Mouse (Mus musculus) neural tube, embryonic 11.5 days (tissue): Measurements from ENCODE around the gene Cwc25. TPM values are rescaled to one million over a fixed set of nuclear protein-coding genes. Genes with fewer than 3 reads are reported as not detected.

Experiments used
- ATAC-seq: fragments of 200-750 bp; cut with Nextera tagmentation; 2 replicates; pipeline ENCODE4 v1.8.0; 2017; ENCODE audit warnings: moderate number of reproducible peaks, mild to moderate bottlenecking, moderate TSS enrichment, moderate library complexity; ENCODE audit not compliant: insufficient read depth, low FRiP score, low TSS enrichment
- DNase-seq: peaks from one replicate; pipeline ENCODE4 v3.0.0-alpha.2; 2015; ENCODE audit warnings: low spot score
- H3K27ac ChIP-seq: fragments of 300-500 bp; sonication (generic); 2 replicates; pipeline ENCODE4 v1.5.1; 2014; ENCODE audit warnings: low read depth, mild to moderate bottlenecking, low read length
- H3K27me3 ChIP-seq: fragments of 300-500 bp; sonication (generic); 2 replicates; pipeline ENCODE4 v1.6.1; 2014; ENCODE audit warnings: mild to moderate bottlenecking, low read length, mixed read lengths; ENCODE audit not compliant: control insufficient read depth, insufficient read depth
- H3K36me3 ChIP-seq: fragments of 300-500 bp; sonication (generic); 2 replicates; pipeline ENCODE4 v1.6.1; 2014; ENCODE audit warnings: mild to moderate bottlenecking, low read length, moderate library complexity, mixed read lengths; ENCODE audit not compliant: control insufficient read depth, insufficient read depth
- H3K4me1 ChIP-seq: fragments of 300-500 bp; sonication (generic); 2 replicates; pipeline ENCODE4 v1.6.1; 2014; ENCODE audit warnings: low read length, mixed read lengths; ENCODE audit not compliant: control insufficient read depth, insufficient read depth
- H3K4me2 ChIP-seq: fragments of 300-500 bp; sonication (generic); 2 replicates; pipeline ENCODE4 v1.6.1; 2014; ENCODE audit warnings: low read depth, mild to moderate bottlenecking, moderate library complexity
- H3K4me3 ChIP-seq: fragments of 300-500 bp; sonication (generic); 2 replicates; pipeline ENCODE4 v1.5.1; 2014; ENCODE audit warnings: low read depth, low read length
- H3K9ac ChIP-seq: fragments of 300-500 bp; sonication (generic); 2 replicates; pipeline ENCODE4 v1.6.1; 2014; ENCODE audit warnings: mild to moderate bottlenecking, low read length
- H3K9me3 ChIP-seq: fragments of 300-500 bp; sonication (generic); 2 replicates; pipeline ENCODE4 v1.6.1; 2016; ENCODE audit warnings: low read length; ENCODE audit not compliant: control insufficient read depth
- WGBS: fragments of 180-500 bp; shearing (Covaris S2); extraction: QIAGEN DNeasy Blood & Tissue Kit; methylation state at CpG from one replicate; pipeline ENCODE4 v1.1.7; 2014; 5-methylcytosine and 5-hydroxymethylcytosine counted together
- polyA plus RNA-seq: library from polyadenylated mRNA; unstranded; fragments of >200 nt; fragmentation: Nextera tagmentation; extraction: Ambion mirVana; gene quantifications from 2 replicates; pipeline ENCODE4 v1.2.1, GENCODE M21; 2014

Cwc25 gene
- polyA plus RNA-seq, 1 experiment from 2014 or later = 13.7 TPM

- no peak for ATAC-seq
- peaks cover 69% of the 10 kb centered on the region for H3K4me1 ChIP-seq
- no peaks in the 10 kb centered on the region for H3K9me3 ChIP-seq
- H3K4me3 ChIP-seq = no peak overlapping the region
- 68% methylated on average over 7 of the region's 7 CpGs for WGBS
- no peak overlapping the region for H3K4me2 ChIP-seq
- no peak for DNase-seq
- no peak overlapping the region for H3K9ac ChIP-seq
- H3K27ac ChIP-seq = no peak overlapping the region
- H3K36me3 ChIP-seq = no peaks in the 10 kb centered on the region; the same call in 1 of the 2 replicates
- no peaks in the 10 kb centered on the region for H3K27me3 ChIP-seq
Measured at GRCm38 (mm10) chr11:97809235-97810121, 43.1 kb upstream of the Cwc25 start.

- Histone ChIP-seq H3K4me1 (peaks cover 73% of the 10 kb centered on the region), H3K4me3 (no peak overlapping the region), H3K9ac (no peak overlapping the region), H3K27me3 (no peaks in the 10 kb centered on the region), H3K9me3 (no peaks in the 10 kb centered on the region), H3K27ac (0 out of 2 replicates have a peak overlapping the region, but pooled peaks have one; percentile 20), H3K36me3 (no peaks in the 10 kb centered on the region; the same call in 1 of the 2 replicates), H3K4me2 (no peak overlapping the region)
- 44% methylated on average over 5 of the region's 5 CpGs for WGBS
- ATAC-seq = no peak
- DNase-seq = no peak
Measured at GRCm38 (mm10) chr11:97808621-97809234, 42.4 kb upstream of the Cwc25 start.

- H3K4me3 ChIP-seq = no peak overlapping the region
- peaks cover 70% of the 10 kb centered on the region for H3K4me1 ChIP-seq
- peak overlapping the region; percentile 6; the same call in 1 of the 2 replicates for H3K9ac ChIP-seq
- no peaks in the 10 kb centered on the region; the same call in 1 of the 2 replicates for H3K36me3 ChIP-seq
- DNase-seq (peak; percentile 12), ATAC-seq (no peak)
- H3K9me3 ChIP-seq = no peaks in the 10 kb centered on the region
- H3K27me3 ChIP-seq = no peaks in the 10 kb centered on the region
- 80% methylated on average over 2 of the region's 2 CpGs for WGBS
- no peak overlapping the region for H3K27ac ChIP-seq
- H3K4me2 ChIP-seq = no peak overlapping the region
Measured at GRCm38 (mm10) chr11:97808093-97808492, 41.7 kb upstream of the Cwc25 start.

GRCm38 (mm10) chr11:97807626-97808025 lies 41.3 kb upstream of the Cwc25 start:
- DNase-seq = no peak
- H3K9ac ChIP-seq = peak overlapping the region; percentile 6; the same call in 1 of the 2 replicates
- no peak overlapping the region for H3K4me2 ChIP-seq
- ATAC-seq = no peak
- H3K4me1 ChIP-seq = peaks cover 66% of the 10 kb centered on the region
- no peaks in the 10 kb centered on the region for H3K27me3 ChIP-seq
- H3K36me3 ChIP-seq = no peaks in the 10 kb centered on the region; the same call in 1 of the 2 replicates
- H3K4me3 ChIP-seq = no peak overlapping the region
- WGBS = 51% methylated on average over 6 of the region's 6 CpGs
- H3K27ac ChIP-seq = no peak overlapping the region
- no peaks in the 10 kb centered on the region for H3K9me3 ChIP-seq

- DNase-seq (no peak), ATAC-seq (no peak)
- H3K27me3 ChIP-seq = no peaks in the 10 kb centered on the region
- H3K4me2 ChIP-seq = no peak overlapping the region
- no peak overlapping the region for H3K27ac ChIP-seq
- H3K9ac ChIP-seq = no peak overlapping the region
- no peaks in the 10 kb centered on the region for H3K9me3 ChIP-seq
- 73% methylated on average over 7 of the region's 7 CpGs for WGBS
- no peaks in the 10 kb centered on the region; the same call in 1 of the 2 replicates for H3K36me3 ChIP-seq
- no peak overlapping the region for H3K4me3 ChIP-seq
- peaks cover 64% of the 10 kb centered on the region for H3K4me1 ChIP-seq
Measured at GRCm38 (mm10) chr11:97806613-97806964, 40.2 kb upstream of the Cwc25 start.

- Histone ChIP-seq H3K9me3 (no peaks in the 10 kb centered on the region), H3K27me3 (no peaks in the 10 kb centered on the region), H3K4me1 (peaks cover 63% of the 10 kb centered on the region), H3K9ac (no peak overlapping the region), H3K4me2 (no peak overlapping the region), H3K4me3 (no peak overlapping the region), H3K27ac (no peak overlapping the region), H3K36me3 (no peaks in the 10 kb centered on the region; the same call in 1 of the 2 replicates)
- 59% methylated on average over 15 of the region's 15 CpGs for WGBS
- peak; percentile 9 for DNase-seq
- 0 out of 2 replicates have a peak, but pooled peaks have one; percentile 38 for ATAC-seq
Measured at GRCm38 (mm10) chr11:97805662-97806612, 39.6 kb upstream of the Cwc25 start.

- WGBS = 40% methylated on average over 9 of the region's 9 CpGs
Measured at GRCm38 (mm10) chr11:97804841-97805661, 38.7 kb upstream of the Cwc25 start.

More at GRCm38 (mm10) chr11:97804841-97805661, 38.7 kb upstream of the Cwc25 start:
- Histone ChIP-seq H3K27me3 (no peaks in the 10 kb centered on the region), H3K4me2 (0 out of 2 replicates have a peak overlapping the region, but pooled peaks have one; percentile 2), H3K9ac (no peak overlapping the region), H3K4me3 (no peak overlapping the region), H3K9me3 (no peaks in the 10 kb centered on the region), H3K36me3 (no peaks in the 10 kb centered on the region; the same call in 1 of the 2 replicates), H3K4me1 (peaks cover 60% of the 10 kb centered on the region), H3K27ac (no peak overlapping the region)
- no peak for DNase-seq
- ATAC-seq = no peak
